Mouse (Mus musculus) liver, embryonic 13.5 days (tissue): ENCODE results near the gene Kncn. TPM values are rescaled to one million over a fixed set of nuclear protein-coding genes. Genes with fewer than 3 reads are reported as not detected.

Experiments used
- ATAC-seq: fragments of 200-750 bp; cut with Nextera tagmentation; 2 replicates; pipeline ENCODE4 v1.8.0; 2017; ENCODE audit warnings: low read depth, mild to moderate bottlenecking, moderate number of reproducible peaks, moderate library complexity
- DNase-seq: peaks from one replicate; pipeline ENCODE4 v3.0.0; 2022
- H3K27ac ChIP-seq: fragments of 300-500 bp; sonication (generic); 2 replicates; pipeline ENCODE4 v1.5.1; 2015; ENCODE audit warnings: moderate library complexity, mild to moderate bottlenecking, inconsistent platforms
- H3K27me3 ChIP-seq: fragments of 300-500 bp; sonication (generic); 2 replicates; pipeline ENCODE4 v1.6.1; 2015; ENCODE audit warnings: mild to moderate bottlenecking, inconsistent platforms
- H3K36me3 ChIP-seq: fragments of 300-500 bp; sonication (generic); 2 replicates; pipeline ENCODE4 v1.6.1; 2015; ENCODE audit warnings: mild to moderate bottlenecking, inconsistent platforms
- H3K4me1 ChIP-seq: fragments of 300-500 bp; sonication (generic); replicated peaks from 2 replicates; pipeline ENCODE4 v1.6.1; 2015; ENCODE audit warnings: inconsistent platforms
- H3K4me2 ChIP-seq: fragments of 300-500 bp; sonication (generic); 2 replicates; pipeline ENCODE4 v1.6.1; 2015; ENCODE audit warnings: inconsistent platforms, mild to moderate bottlenecking, moderate library complexity
- H3K4me3 ChIP-seq: fragments of 300-500 bp; sonication (generic); replicated peaks from 2 replicates; pipeline ENCODE4 v1.5.1; 2015; ENCODE audit warnings: mild to moderate bottlenecking, inconsistent platforms
- H3K9ac ChIP-seq: fragments of 300-500 bp; sonication (generic); 2 replicates; pipeline ENCODE4 v1.6.1; 2015; ENCODE audit warnings: mild to moderate bottlenecking, inconsistent platforms
- H3K9me3 ChIP-seq: fragments of 300-500 bp; sonication (generic); replicated peaks from 2 replicates; pipeline ENCODE4 v1.6.1; 2016; ENCODE audit warnings: inconsistent platforms
- WGBS: fragments of 180-500 bp; shearing (Covaris S2); methylation state at CpG from one replicate; pipeline ENCODE4 v1.1.7; 2015; ENCODE audit not compliant: insufficient replicate concordance; 5-methylcytosine and 5-hydroxymethylcytosine counted together
- polyA plus RNA-seq: library from polyadenylated mRNA; unstranded; fragments of >200 nt; fragmentation: Nextera tagmentation; extraction: Ambion mirVana; gene quantifications from 2 replicates; pipeline ENCODE4 v1.2.1, GENCODE M21; 2015

Gene Kncn
- polyA plus RNA-seq, 1 experiment from 2014 or later, result not detected

DNA sequence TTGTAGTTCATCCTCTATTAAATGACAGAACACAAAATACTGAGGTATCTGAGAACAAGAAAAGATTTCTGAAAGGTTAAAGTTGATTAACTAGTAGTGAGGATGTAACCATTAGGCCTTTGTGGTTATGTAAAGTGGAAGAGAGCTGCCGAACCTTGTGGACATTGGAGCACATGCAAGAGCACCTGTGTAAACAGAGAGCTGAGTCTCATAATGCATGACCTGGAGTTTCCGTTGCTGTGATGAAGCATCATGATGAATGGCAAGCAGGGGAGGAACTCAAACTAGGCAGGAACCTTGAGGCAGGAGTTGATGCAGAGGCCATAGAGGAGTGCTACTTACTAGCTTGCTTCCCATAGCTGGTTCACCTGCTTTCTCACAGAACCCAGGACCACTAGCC is 33.6 kb upstream of the Kncn start:
- WGBS, result 79% methylated on average over 2 of the region's 2 CpGs
- DNase-seq (no peak), ATAC-seq (no peak)
- Histone ChIP-seq H3K27me3 (no peaks in the 10 kb centered on the region), H3K4me2 (no peak overlapping the region), H3K9me3 (no peaks in the 10 kb centered on the region), H3K9ac (peak overlapping the region; percentile 65), H3K4me3 (no peak overlapping the region), H3K36me3 (peaks cover 66% of the 10 kb centered on the region), H3K27ac (peak overlapping the region; percentile 97), H3K4me1 (peaks cover 89% of the 10 kb centered on the region)

DNA sequence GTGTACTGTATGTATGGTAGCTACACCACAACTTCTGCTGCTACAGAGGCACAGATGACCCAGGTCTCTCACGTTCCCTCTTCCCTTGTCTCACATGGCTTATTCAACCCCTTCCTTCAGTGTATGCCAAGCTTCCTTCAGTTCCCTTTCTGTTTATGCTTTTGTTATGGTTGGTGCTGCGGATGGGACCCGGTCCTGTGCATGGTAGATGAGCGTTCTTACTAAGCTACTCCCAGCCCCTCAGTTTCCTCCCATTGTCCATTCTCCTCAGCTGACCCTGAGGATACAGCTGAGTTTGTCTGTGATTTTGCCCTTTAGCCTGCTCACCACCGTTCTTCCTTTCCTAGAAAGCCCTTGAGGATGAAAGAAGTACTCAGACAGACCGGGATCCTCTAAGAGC is 32.6 kb upstream of the Kncn start:
- H3K9me3 ChIP-seq, result no peaks in the 10 kb centered on the region
- ATAC-seq (no peak), DNase-seq (no peak)
- whole genome bisulfite sequencing, result 84% methylated on average over 6 of the region's 6 CpGs
- H3K36me3 ChIP-seq, result peaks cover 66% of the 10 kb centered on the region
- H3K4me1 ChIP-seq, result peaks cover 89% of the 10 kb centered on the region
- H3K27ac ChIP-seq, result peak overlapping the region; percentile 97
- H3K4me3 ChIP-seq, result no peak overlapping the region
- no peaks in the 10 kb centered on the region for H3K27me3 ChIP-seq
- H3K4me2 ChIP-seq, result no peak overlapping the region
- H3K9ac ChIP-seq, result no peak overlapping the region

DNA sequence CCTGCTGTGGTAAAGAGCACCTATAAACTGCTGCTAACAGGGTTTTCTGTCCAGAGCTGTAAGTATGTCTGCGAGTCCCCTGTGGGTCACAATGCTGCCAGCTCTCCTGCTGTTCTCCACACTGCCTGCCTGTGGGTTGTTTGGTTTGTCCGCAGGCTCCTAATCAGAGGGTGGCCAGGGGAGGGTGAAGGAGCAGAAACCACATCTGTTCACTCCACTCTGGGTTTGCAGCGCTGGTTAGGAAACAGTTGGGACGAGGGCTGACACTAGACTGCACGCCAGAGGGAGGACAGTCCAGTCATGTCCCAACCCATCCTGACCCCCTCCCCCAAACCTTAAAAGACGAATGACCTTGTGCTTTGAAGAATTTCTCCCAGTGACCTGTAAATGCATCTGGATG is 29.1 kb upstream of the Kncn start:
- H3K4me1 ChIP-seq, result peaks cover 85% of the 10 kb centered on the region
- peak; percentile 13; the same call in 1 of the 2 replicates for ATAC-seq
- peak overlapping the region; percentile 93 for H3K27ac ChIP-seq
- H3K36me3 ChIP-seq, result peaks cover 91% of the 10 kb centered on the region
- DNase-seq, result peak; percentile 33
- peak overlapping the region; percentile 33 for H3K4me2 ChIP-seq
- peak overlapping the region; percentile 62 for H3K9ac ChIP-seq
- H3K27me3 ChIP-seq, result no peaks in the 10 kb centered on the region
- no peak overlapping the region for H3K4me3 ChIP-seq
- WGBS, result 23% methylated on average over 6 of the region's 6 CpGs
- no peaks in the 10 kb centered on the region for H3K9me3 ChIP-seq

DNA sequence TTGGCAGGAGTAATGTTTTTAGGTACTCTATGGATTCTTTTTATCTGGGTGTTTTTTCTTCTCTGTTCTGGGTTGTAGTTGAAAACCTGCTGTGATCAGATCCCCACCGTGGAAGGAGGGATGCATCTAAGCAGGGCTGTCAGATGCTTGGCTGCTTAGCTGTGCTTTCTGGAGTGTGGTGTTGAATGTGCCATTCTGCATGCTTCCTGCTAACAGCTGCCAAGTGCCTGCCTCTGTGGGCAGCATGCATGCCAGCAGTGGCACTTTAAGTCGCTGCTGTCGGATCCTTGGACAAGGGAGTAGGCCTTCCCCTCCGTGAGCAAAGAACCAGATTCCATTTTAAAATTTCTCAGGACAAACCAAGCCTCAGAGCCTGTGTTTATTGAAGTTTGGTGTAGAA is 28.6 kb upstream of the Kncn start:
- H3K36me3 ChIP-seq, result peaks cover 91% of the 10 kb centered on the region
- WGBS, result 69% methylated on average over 4 of the region's 4 CpGs
- H3K27me3 ChIP-seq, result no peaks in the 10 kb centered on the region
- H3K4me3 ChIP-seq, result peak overlapping the region; percentile 24
- no peaks in the 10 kb centered on the region for H3K9me3 ChIP-seq
- DNase-seq (no peak), ATAC-seq (no peak)
- peak overlapping the region; percentile 62 for H3K9ac ChIP-seq
- peak overlapping the region; percentile 93 for H3K27ac ChIP-seq
- peaks cover 79% of the 10 kb centered on the region for H3K4me1 ChIP-seq
- peak overlapping the region; percentile 62 for H3K4me2 ChIP-seq

DNA sequence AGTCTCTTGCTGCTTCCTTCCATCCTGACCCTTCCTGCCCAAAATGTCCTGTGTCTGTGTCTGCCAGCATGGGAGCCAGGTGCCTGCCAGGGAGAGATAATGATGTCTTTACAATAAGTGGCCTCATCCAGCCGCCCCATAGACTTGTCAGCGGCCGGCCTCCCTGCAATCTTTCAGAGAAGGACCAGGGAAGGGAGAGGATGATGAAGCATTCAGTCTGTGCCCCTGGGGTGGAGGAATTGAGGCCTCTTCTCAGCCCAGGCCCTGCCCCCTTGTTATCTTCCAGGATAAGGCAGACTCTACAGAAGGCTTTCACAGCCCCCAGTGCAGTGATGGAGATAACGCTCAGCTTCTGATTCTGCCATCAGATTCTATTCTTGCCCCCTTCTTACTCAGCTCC is 27.9 kb upstream of the Kncn start:
- peak overlapping the region; percentile 62 for H3K4me2 ChIP-seq
- peak overlapping the region; percentile 24 for H3K4me3 ChIP-seq
- 13% methylated on average over 4 of the region's 4 CpGs for WGBS
- no peaks in the 10 kb centered on the region for H3K27me3 ChIP-seq
- peaks cover 73% of the 10 kb centered on the region for H3K4me1 ChIP-seq
- peak overlapping the region; percentile 93 for H3K27ac ChIP-seq
- DNase-seq, result peak; percentile 84
- ATAC-seq, result peak; percentile 98
- H3K9ac ChIP-seq, result peak overlapping the region; percentile 62
- H3K36me3 ChIP-seq, result peaks cover 91% of the 10 kb centered on the region
- no peaks in the 10 kb centered on the region for H3K9me3 ChIP-seq

DNA sequence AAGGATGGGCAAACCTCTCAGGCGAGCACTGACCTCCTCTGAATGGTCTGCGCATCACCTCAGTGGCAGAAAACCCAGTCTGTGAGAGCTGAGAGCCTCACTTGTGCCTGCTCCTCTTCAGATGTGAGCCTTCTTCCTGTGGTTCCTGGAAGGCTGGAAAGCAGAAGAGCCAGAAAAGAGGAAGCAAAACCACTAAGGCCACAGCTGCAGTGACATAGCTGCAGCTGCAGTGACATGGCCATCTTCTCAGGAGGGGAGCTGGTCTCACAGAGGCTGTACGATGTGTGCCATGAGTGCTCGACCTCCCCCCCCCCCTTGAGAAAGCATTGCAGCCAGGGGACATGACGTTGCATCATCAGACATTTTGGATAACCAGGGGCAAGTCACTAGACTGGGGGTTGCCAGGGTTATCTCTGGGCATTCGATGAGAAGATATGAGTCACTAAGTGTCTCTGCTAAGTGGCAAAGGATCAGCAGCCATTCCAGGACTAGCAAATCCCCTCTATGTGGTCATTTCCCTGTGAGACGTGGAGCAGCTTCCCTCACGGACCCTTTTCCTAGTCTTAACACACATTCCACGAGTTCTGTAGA is 26.8 kb upstream of the Kncn start:
- ATAC-seq, result no peak
- H3K27ac ChIP-seq, result peak overlapping the region; percentile 93
- WGBS, result 57% methylated on average over 9 of the region's 9 CpGs

DNA sequence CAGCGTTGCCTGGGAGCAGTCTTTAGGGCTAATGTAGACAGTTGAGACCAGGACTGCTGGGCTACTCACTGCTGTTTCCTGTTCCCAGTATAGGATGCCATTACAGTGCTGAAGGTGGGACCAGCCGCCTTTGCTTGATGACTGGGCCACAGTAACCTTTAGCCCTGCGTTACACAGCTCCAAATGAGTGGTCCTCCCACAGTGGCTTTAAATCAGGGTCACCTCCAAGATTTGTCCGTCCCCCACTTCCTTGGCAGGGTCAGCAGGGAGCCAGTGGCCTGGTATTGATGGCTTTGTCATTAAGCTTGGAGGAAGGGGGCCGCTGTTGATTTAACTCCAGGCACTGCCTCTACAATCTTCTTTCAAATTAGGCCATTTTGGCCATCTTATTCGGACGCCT is 20.8 kb upstream of the Kncn start:
- H3K36me3 ChIP-seq, result peaks cover 96% of the 10 kb centered on the region
- ATAC-seq (no peak), DNase-seq (no peak)
- H3K27me3 ChIP-seq, result no peaks in the 10 kb centered on the region
- no peak overlapping the region for H3K4me3 ChIP-seq
- 85% methylated on average over 7 of the region's 7 CpGs for WGBS
- no peak overlapping the region for H3K27ac ChIP-seq
- H3K9me3 ChIP-seq, result no peaks in the 10 kb centered on the region
- H3K9ac ChIP-seq, result no peak overlapping the region
- H3K4me2 ChIP-seq, result no peak overlapping the region
- H3K4me1 ChIP-seq, result peaks cover 13% of the 10 kb centered on the region

More for the DNA sequence above, 26.8 kb upstream of the Kncn start:
- Histone ChIP-seq H3K27me3 (no peaks in the 10 kb centered on the region), H3K4me3 (no peak overlapping the region), H3K36me3 (peaks cover 91% of the 10 kb centered on the region), H3K4me1 (peaks cover 62% of the 10 kb centered on the region), H3K9ac (peak overlapping the region; percentile 55), H3K4me2 (peak overlapping the region; percentile 62; the same call in 1 of the 2 replicates), H3K9me3 (no peaks in the 10 kb centered on the region)
- no peak for DNase-seq

DNA sequence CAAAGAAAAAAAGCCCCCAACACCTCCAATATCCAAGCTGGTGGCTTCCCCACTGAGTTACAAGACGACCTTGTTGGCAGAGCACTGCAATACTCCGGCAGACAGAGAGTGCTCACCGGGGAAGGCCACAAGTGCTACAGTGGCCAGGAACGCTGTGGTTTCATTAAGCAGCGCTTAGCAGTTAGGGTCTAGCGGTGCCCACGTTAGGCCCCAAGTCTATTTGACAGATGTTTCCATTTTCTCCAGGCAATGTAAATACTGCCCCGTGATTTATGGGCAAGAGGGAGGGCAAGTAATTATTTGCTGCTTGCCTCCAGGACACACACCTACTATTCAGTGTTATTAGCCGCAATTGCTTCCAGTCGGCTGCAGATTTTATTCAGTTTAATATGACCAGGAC is 20.3 kb upstream of the Kncn start:
- H3K9me3 ChIP-seq, result no peaks in the 10 kb centered on the region
- DNase-seq (no peak), ATAC-seq (no peak)
- H3K27me3 ChIP-seq, result no peaks in the 10 kb centered on the region
- peaks cover 96% of the 10 kb centered on the region for H3K36me3 ChIP-seq
- no peak overlapping the region for H3K4me2 ChIP-seq
- 82% methylated on average over 10 of the region's 10 CpGs for WGBS
- H3K4me1 ChIP-seq, result peaks cover 8% of the 10 kb centered on the region; the same call in 1 of the 2 replicates
- no peak overlapping the region for H3K4me3 ChIP-seq
- no peak overlapping the region for H3K27ac ChIP-seq
- H3K9ac ChIP-seq, result no peak overlapping the region

DNA sequence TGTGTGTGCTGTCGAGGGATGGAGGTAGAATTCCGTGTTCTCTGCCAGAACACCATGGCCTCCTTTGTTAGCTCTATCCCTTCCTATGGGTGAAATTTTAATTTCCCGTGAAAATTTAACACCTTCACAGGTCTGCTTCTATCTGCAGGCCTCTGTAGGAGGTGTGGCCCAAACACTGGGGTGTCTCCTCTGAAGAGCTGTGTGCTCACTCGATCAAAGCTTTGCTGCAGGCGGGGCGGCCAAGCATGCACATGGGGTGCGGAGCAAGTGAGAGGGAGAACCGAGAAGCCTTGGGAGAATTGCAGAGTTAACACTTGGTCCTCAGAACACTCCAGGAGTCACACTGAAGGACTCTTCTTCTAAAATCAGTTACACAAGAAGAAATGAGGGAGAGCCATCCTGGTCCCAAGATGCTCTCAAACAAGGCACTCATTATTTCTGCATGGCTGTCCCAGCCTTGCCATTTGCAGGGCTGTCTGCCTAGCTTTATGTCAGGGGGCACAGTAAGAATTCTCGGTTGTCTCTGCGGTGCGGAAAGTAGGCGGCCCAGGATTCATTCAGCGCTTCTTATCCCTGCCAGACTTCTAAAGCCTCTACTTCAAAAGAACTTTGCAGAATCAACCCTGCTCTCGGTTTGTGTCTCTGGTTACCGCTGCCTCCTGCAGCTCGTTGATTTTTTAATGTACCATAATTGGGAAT is 14.5 kb upstream of the Kncn start:
- 81% methylated on average over 16 of the region's 16 CpGs for WGBS
- peaks cover 94% of the 10 kb centered on the region for H3K36me3 ChIP-seq
- H3K9ac ChIP-seq, result no peak overlapping the region
- no peaks in the 10 kb centered on the region for H3K4me1 ChIP-seq
- no peaks in the 10 kb centered on the region for H3K27me3 ChIP-seq
- no peaks in the 10 kb centered on the region for H3K9me3 ChIP-seq
- no peak for ATAC-seq
- no peak overlapping the region for H3K27ac ChIP-seq
- DNase-seq, result no peak
- no peak overlapping the region for H3K4me3 ChIP-seq
- H3K4me2 ChIP-seq, result no peak overlapping the region

DNA sequence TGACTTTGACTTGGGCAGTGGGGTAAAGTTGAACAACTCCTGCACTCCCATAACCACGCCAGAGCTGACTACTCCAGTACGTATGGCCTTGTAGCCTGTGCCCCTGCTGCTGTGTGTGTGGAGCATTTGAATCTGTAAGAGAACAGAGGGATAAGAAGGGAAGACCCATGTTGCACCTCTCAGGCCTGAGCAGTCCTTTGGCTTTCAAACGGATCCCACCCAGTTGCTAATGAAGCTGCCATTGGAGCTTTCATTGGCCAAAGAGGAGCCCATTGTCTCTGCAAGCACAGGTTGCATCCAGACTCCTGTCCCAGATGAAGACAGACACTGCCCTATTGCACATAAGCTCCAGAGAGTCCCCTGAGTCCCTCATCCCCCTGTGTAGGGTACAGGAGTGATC is 11.0 kb upstream of the Kncn start:
- H3K4me3 ChIP-seq, result no peak overlapping the region
- H3K36me3 ChIP-seq, result peaks cover 98% of the 10 kb centered on the region
- DNase-seq (no peak), ATAC-seq (no peak)
- no peak overlapping the region for H3K9ac ChIP-seq
- H3K27ac ChIP-seq, result no peak overlapping the region
- WGBS, result 83% methylated on average over 3 of the region's 3 CpGs
- H3K4me1 ChIP-seq, result 0 out of 2 replicates have a peak, but pooled peaks cover 3% of the 10 kb centered on the region
- no peaks in the 10 kb centered on the region for H3K27me3 ChIP-seq
- H3K9me3 ChIP-seq, result no peaks in the 10 kb centered on the region
- no peak overlapping the region for H3K4me2 ChIP-seq

DNA sequence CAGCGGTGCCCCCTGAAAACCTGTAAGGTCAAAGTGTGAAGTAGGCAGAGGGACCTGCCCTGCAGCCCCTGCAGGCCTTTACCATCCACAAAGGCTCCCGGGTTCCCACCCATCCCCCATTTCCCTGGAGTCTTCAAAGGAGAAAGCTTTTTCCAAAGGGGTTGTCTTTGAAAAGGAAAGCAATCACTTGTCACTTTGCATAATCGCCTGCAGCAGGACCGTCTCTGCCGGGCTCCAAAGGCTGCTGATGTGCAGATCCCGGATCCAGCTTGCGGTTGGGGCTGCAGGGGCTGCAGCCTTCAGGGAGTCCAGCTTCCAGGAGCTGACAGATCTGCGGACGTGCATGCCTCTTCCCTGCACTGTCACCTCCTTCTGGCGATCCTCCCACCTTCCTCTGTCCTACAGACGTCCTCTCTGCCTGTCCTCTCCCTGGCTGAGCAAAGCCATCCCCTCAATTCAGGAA is 6.0 kb upstream of the Kncn start:
- H3K4me3 ChIP-seq, result no peak overlapping the region

More for the DNA sequence above, 6.0 kb upstream of the Kncn start:
- no peak overlapping the region for H3K4me2 ChIP-seq
- H3K27ac ChIP-seq, result no peak overlapping the region
- H3K4me1 ChIP-seq, result 0 out of 2 replicates have a peak, but pooled peaks cover 5% of the 10 kb centered on the region
- H3K9me3 ChIP-seq, result no peaks in the 10 kb centered on the region
- no peak for ATAC-seq
- no peak for DNase-seq
- no peaks in the 10 kb centered on the region for H3K27me3 ChIP-seq
- peaks cover 53% of the 10 kb centered on the region for H3K36me3 ChIP-seq
- no peak overlapping the region for H3K9ac ChIP-seq
- 47% methylated on average over 11 of the region's 11 CpGs for WGBS
